Mouse (Mus musculus) adrenal gland, postnatal 4 days (tissue): ENCODE results near the gene Nono. TPM values are rescaled to one million over a fixed set of nuclear protein-coding genes. Genes with fewer than 3 reads are reported as not detected.
A peak's percentile ranks its signal among the peaks of the same experiment; 100 is the strongest.

Experiments
- DNase-seq, 2 experiments: peaks; one replicate each; pipeline ENCODE4 v3.0.0; 2021 to 2022; ENCODE audit warnings: low spot score in 2 of 2, mixed read lengths in 2 of 2
- total RNA-seq, 2 experiments: library from RNA; stranded (reverse); gene quantifications; 2 replicates each; pipeline ENCODE4 v1.2.3; 2021

The Nono gene
- total RNA-seq, 2 experiments from 2014 or later = 287 to 290 TPM

DNA sequence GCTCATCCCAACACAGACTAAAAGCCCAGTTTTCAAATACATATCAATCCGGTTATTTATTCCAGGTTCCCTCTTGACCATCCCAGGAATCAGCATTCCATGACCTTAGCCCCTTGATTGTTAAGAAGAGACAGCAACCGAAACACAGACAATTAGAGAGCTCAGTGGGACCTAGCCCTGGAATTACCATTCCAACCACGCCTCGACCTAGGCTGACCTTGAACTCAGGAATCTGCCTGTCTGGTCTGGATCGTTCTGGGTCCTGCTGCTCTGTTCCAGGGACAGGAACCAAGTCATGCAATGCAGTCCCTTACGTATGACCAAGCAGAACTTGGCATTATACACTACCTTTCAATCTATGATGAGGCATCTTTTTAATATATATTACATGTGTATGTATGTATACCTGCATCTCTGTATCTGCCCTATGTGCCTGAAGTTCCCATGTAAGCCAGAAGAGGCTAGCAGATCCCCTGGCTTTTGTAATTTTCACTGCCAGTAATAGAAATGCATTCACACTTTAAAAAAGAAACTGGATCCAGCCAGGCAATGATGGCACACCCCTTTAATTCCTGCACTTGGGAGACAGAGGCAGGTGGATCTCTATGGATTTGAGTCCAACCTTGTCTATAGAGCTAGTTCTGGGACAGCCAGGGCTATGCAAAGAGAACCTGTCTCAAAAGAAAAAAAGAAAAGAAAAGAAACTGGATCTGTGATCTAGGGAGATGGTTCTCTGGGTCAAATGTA is 52.7 kb downstream of the Nono start:
- no peak for DNase-seq

DNA sequence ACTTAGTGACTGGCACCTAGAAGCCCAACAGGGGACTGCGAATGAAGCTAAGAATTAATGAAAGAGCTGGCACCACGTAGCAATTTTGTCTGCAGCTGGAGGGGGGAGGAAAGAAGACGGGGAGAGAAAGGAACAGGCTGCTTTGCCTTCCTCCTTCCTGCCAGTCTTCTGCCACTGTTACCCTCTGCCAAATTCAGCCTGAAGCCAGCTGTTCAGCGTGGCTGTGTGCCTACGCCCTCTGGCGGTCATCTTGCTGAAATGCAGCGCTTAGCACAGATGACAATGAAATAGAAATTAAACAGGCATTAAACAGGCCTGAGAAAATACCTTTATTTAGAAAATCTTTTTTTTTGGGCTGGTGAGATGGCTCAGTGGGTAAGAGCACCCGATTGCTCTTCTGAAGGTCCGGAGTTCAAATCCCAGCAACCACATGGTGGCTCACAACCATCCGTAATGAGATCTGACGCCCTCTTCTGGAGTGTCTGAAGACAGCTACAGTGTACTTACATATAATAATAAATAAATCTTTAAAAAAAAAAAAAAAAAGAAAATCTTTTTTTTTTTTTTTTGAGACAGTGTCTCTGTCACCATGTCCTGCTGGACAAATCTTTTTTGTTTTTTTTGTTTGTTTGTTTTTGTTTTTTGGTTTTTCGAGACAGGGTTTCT is 57.5 kb downstream of the Nono start:
- DNase-seq = peak in 1 of 2 experiments; percentile 6

Other genes starting within 250 kb of the Nono start
- gene Snx12, start 206.8 kb upstream of the Nono start, total RNA-seq = 10 to 100 TPM; 58.5 to 61.6 TPM
- gene Foxo4, start 174.8 kb upstream of the Nono start, total RNA-seq = 10 to 100 TPM; 32.3 to 36.8 TPM
- 1 to 10 TPM in 1 of 2 experiments, under 1 TPM in 1; 0.84 to 1.2 TPM for gene Gm614, start 165.3 kb upstream of the Nono start, total RNA-seq
- 10 to 100 TPM; 10.4 TPM for gene Il2rg, start 161.1 kb upstream of the Nono start, total RNA-seq
- not detected for gene Gm20489, start 160.3 kb upstream of the Nono start, total RNA-seq
- 10 to 100 TPM; 43.6 to 48.7 TPM for gene Med12, start 155.3 kb upstream of the Nono start, total RNA-seq
- 10 to 100 TPM; 13.4 to 13.6 TPM for gene Nlgn3, start 130.2 kb upstream of the Nono start, total RNA-seq
- 10 to 100 TPM in 1 of 2 experiments, 1 to 10 TPM in 1; 6.2 to 43.9 TPM for gene Gjb1, start 52.9 kb upstream of the Nono start, total RNA-seq
- 100 to 1,000 TPM; 134 to 141 TPM for gene Zmym3, start 8.5 kb upstream of the Nono start, total RNA-seq
- 10 to 100 TPM in 1 of 2 experiments, 1 to 10 TPM in 1; 8.5 to 18.5 TPM for gene Itgb1bp2, start 19.8 kb downstream of the Nono start, total RNA-seq
- 10 to 100 TPM; 30.9 to 45.0 TPM for gene Taf1, start 103.4 kb downstream of the Nono start, total RNA-seq
- gene Ogt, start 210.7 kb downstream of the Nono start, total RNA-seq = 100 to 1,000 TPM; 250 to 275 TPM